ENCODE assay signal across 12 mouse cellular contexts in genomic region chr6:49165101-49165500, GRCm38 (mm10). TPM values are rescaled to one million over a fixed set of nuclear protein-coding genes. Genes with fewer than 3 reads are reported as not detected.
DNase-seq lines count a peak whose midpoint lies in the region; ATAC-seq lines count a peak whose summit lies in the region.
"Had no signal": no experiment of that assay in that cellular context is flagged by ENCODE, and none has a peak within 500 bp of the region (broad histone marks: within the 10 kb centered on the region; RNA-seq: fewer than 3 reads in every experiment).

No protein-coding gene starts in this region.

- H3K27ac ChIP-seq in forebrain, embryonic 13.5 days: no peak overlapping the region
- H3K27ac ChIP-seq: lung, embryonic 15.5 days had no signal

- peak; percentile 14 for DNase-seq in gastrocnemius, postnatal 10 days
- no peak for DNase-seq in gastrocnemius, adult 8-10 months (ENCODE audit: low spot score in 2 of 2)
- DNase-seq in ovary, postnatal 36 days (ENCODE audit: low spot score): peak; percentile 7
- DNase-seq in ovary, postnatal 14 days (ENCODE audit: low spot score): no peak
- DNase-seq in kidney, postnatal 10 days: peak; percentile 80
- no peak for DNase-seq in c-Kit-positive CD71-positive TER-119-positive erythroid progenitor cells, embryonic 14.5 days (ENCODE audit: low spot score)
- DNase-seq in urinary bladder, adult 18-20 months (ENCODE audit: low spot score in 2 of 2): no peak
- DNase-seq: cerebellum, postnatal 25 days; forebrain, postnatal 0 days had no signal

- H3K4me2 ChIP-seq in forebrain, embryonic 13.5 days: no peak overlapping the region
- H3K4me2 ChIP-seq: lung, embryonic 15.5 days had no signal

- 34% methylated on average over 6 of the region's 6 CpGs for WGBS in forebrain, embryonic 13.5 days

- no peak for ATAC-seq in forebrain, embryonic 13.5 days
- ATAC-seq: forebrain, postnatal 0 days had no signal

- H3K4me1 ChIP-seq in forebrain, embryonic 13.5 days: peaks cover 29% of the 10 kb centered on the region

- no peaks in the 10 kb centered on the region for H3K36me3 ChIP-seq in forebrain, embryonic 13.5 days (ENCODE audit: poor library complexity, severe bottlenecking)
- H3K36me3 ChIP-seq: lung, embryonic 15.5 days had no signal

- H3K4me3 ChIP-seq in forebrain, embryonic 13.5 days: no peak overlapping the region
- H3K4me3 ChIP-seq: lung, embryonic 15.5 days had no signal

- H3K9ac ChIP-seq in forebrain, embryonic 13.5 days: no peak overlapping the region
- H3K9ac ChIP-seq: forebrain, postnatal 0 days; lung, embryonic 15.5 days had no signal

- H3K27me3 ChIP-seq in forebrain, embryonic 13.5 days: no peaks in the 10 kb centered on the region
- H3K27me3 ChIP-seq: lung, embryonic 15.5 days had no signal

- no peaks in the 10 kb centered on the region for H3K9me3 ChIP-seq in forebrain, embryonic 13.5 days (replicated peaks)
- H3K9me3 ChIP-seq: lung, embryonic 15.5 days had no signal

RNA-seq across cellular contexts. Expression of gene Igf2bp3, which starts 49.7 kb away (rescaled TPM):
- total RNA-seq in gastrocnemius, postnatal 10 days (2021): 1 to 10 TPM; 4.3 to 5.5 TPM
- under 1 TPM; 0.10 to 0.19 (median 0.16) TPM for total RNA-seq in gastrocnemius, adult 8-10 months (2022)
- 55.2 and 56.9 TPM in 2 replicates for polyA plus RNA-seq in forebrain, embryonic 13.5 days (2015; fragmentation: Nextera tagmentation; extraction: Ambion mirVana)
- total RNA-seq: left cerebral cortex, adult 18-20 months had no signal

Comparison
In these comparisons a context has a peak if more than half of its experiments do, and no peak if none do; other contexts are left out.
1. DNase-seq: peak in gastrocnemius, postnatal 10 days (single experiment), ovary, postnatal 36 days (single experiment) and kidney, postnatal 10 days (single experiment); none in gastrocnemius, adult 8-10 months (0 of 2), ovary, postnatal 14 days (single experiment), c-Kit-positive CD71-positive TER-119-positive erythroid progenitor cells, embryonic 14.5 days (single experiment) and urinary bladder, adult 18-20 months (0 of 2).
2. RNA of gene Igf2bp3, which starts 49.7 kb away (total RNA-seq): 4.3 to 5.5 TPM in gastrocnemius, postnatal 10 days; 0.10 to 0.19 TPM in gastrocnemius, adult 8-10 months; every median in the first group is over 4 times any median in the second.